Mouse (Mus musculus): ENCODE measurements around the gene Galnt10. TPM values are rescaled to one million over a fixed set of nuclear protein-coding genes. Genes with fewer than 3 reads are reported as not detected.

Gene Galnt10
- total and polyA plus RNA-seq, 3 experiments: 0.07 to 0.85 TPM; not detected in 1

- Histone ChIP-seq H3K27me3 (replicated peaks) (peaks cover 90% of the 10 kb centered on the region), H3K4me3 (replicated peaks in 1 of 3; ENCODE audit: low read depth in 2 of 3, low read length in 2 of 3, poor library complexity in 1 of 3) (no peak overlapping the region), H3K36me3 (replicated peaks in 1 of 2; ENCODE audit: control insufficient read depth in 1 of 2, insufficient read depth in 1 of 2, low read length in 1 of 2) (no peaks in the 10 kb centered on the region), H3K9ac (ENCODE audit: insufficient read depth, low read depth) (no peak overlapping the region), H3K9me3 (replicated peaks; ENCODE audit: low read length) (peaks cover 4% of the 10 kb centered on the region), H3K27ac (ENCODE audit: insufficient read depth, low read depth) (no peak overlapping the region), H3K79me2 (replicated peaks; ENCODE audit: control insufficient read depth, extremely low read depth, insufficient read depth, poor library complexity, severe bottlenecking) (no peaks in the 10 kb centered on the region), H3K4me2 (ENCODE audit: insufficient read depth, low read depth, poor library complexity, severe bottlenecking) (no peak overlapping the region), H3K4me1 (ENCODE audit: control insufficient read depth in 1 of 2, insufficient read depth in 2 of 2) (no peaks in the 10 kb centered on the region)
- no peak for DNase-seq (ENCODE audit: extremely low read depth)
- in situ Hi-C loops (cut with MboI; ENCODE audit: low pct_ligation_motif_present, low pct_unique_long_range_greater_than_20kb, low sequenced_read_pairs) (no loop called here), dilution Hi-C loops (cut with MboI; ENCODE audit: extremely low pct_ligation_motif_present, extremely low pct_unique_long_range_greater_than_20kb, low sequenced_read_pairs) (no loop called here)
- no peak for TF ChIP-seq NRF1 (IDR thresholded peaks at IDR 0.05; ENCODE audit: low read depth, low read length)
Observed at GRCm38 (mm10) chr11:57713960-57714359, 68.7 kb downstream of the Galnt10 start.

- DNase-seq (ENCODE audit: extremely low read depth): no peak
- no peaks in the 10 kb centered on the region for H3K36me3 ChIP-seq (replicated peaks in 1 of 2; ENCODE audit: control insufficient read depth in 1 of 2, insufficient read depth in 1 of 2, low read length in 1 of 2)
- H3K27me3 ChIP-seq (replicated peaks): peaks cover 90% of the 10 kb centered on the region
- no peak overlapping the region for H3K4me2 ChIP-seq (ENCODE audit: insufficient read depth, low read depth, poor library complexity, severe bottlenecking)
- H3K4me1 ChIP-seq (ENCODE audit: control insufficient read depth in 1 of 2, insufficient read depth in 2 of 2): no peaks in the 10 kb centered on the region
- dilution Hi-C loops (cut with MboI; ENCODE audit: extremely low pct_ligation_motif_present, extremely low pct_unique_long_range_greater_than_20kb, low sequenced_read_pairs): no loop called here
- in situ Hi-C loops (cut with MboI; ENCODE audit: low pct_ligation_motif_present, low pct_unique_long_range_greater_than_20kb, low sequenced_read_pairs): no loop called here
- H3K9me3 ChIP-seq (replicated peaks; ENCODE audit: low read length): peaks cover 4% of the 10 kb centered on the region
- no peak overlapping the region for H3K4me3 ChIP-seq (replicated peaks in 1 of 3; ENCODE audit: low read depth in 2 of 3, low read length in 2 of 3, poor library complexity in 1 of 3)
- no peak overlapping the region for H3K27ac ChIP-seq (ENCODE audit: insufficient read depth, low read depth)
- H3K79me2 ChIP-seq (replicated peaks; ENCODE audit: control insufficient read depth, extremely low read depth, insufficient read depth, poor library complexity, severe bottlenecking): no peaks in the 10 kb centered on the region
- H3K9ac ChIP-seq (ENCODE audit: insufficient read depth, low read depth): no peak overlapping the region
- TF ChIP-seq RCOR1 (conservative IDR thresholded peaks at IDR 0.05; ENCODE audit: low read depth, low read length) (no peak), ZKSCAN1 (IDR thresholded peaks at IDR 0.05; ENCODE audit: borderline replicate concordance, low read depth, low read length) (no peak), HCFC1 (IDR thresholded peaks at IDR 0.05; ENCODE audit: low read depth, low read length) (no peak), JUND (conservative IDR thresholded peaks at IDR 0.05; ENCODE audit: low read depth, low read length) (no peak), ZNF384 (IDR thresholded peaks at IDR 0.05; ENCODE audit: low read depth, low read length) (no peak), MAX (IDR thresholded peaks at IDR 0.05; ENCODE audit: low read length) (no peak), USF2 (conservative IDR thresholded peaks at IDR 0.05; ENCODE audit: low read depth, low read length) (no peak), NRF1 (IDR thresholded peaks at IDR 0.05; ENCODE audit: low read depth, low read length) (no peak), CHD2 (IDR thresholded peaks at IDR 0.05; ENCODE audit: low read length) (no peak), TCF12 (IDR thresholded peaks at IDR 0.05; ENCODE audit: low read depth, low read length) (no peak), TBP (conservative IDR thresholded peaks at IDR 0.05; ENCODE audit: low read depth, low read length) (no peak), E2F4 (IDR thresholded peaks at IDR 0.05; ENCODE audit: insufficient replicate concordance, low read depth, low read length) (no peak), RAD21 (IDR thresholded peaks at IDR 0.05; ENCODE audit: low read depth, low read length) (no peak), ZC3H11A (IDR thresholded peaks at IDR 0.05; ENCODE audit: low read depth, low read length) (no peak), MXI1 (IDR thresholded peaks at IDR 0.05; ENCODE audit: low read depth, low read length) (no peak), UBTF (IDR thresholded peaks at IDR 0.05; ENCODE audit: low read depth, low read length) (no peak), ELF1 (IDR thresholded peaks at IDR 0.05; ENCODE audit: low read depth, low read length) (no peak), POLR2A (IDR thresholded peaks at IDR 0.05; ENCODE audit: low read depth, low read length) (no peak), USF1 (IDR thresholded peaks at IDR 0.05; ENCODE audit: low read depth, low read length) (no peak)
Observed at GRCm38 (mm10) chr11:57716721-57717120, 71.5 kb downstream of the Galnt10 start.
